Mouse (Mus musculus): ENCODE data around the gene Slc16a8.
"Not testable (repeated sequence)": the region's sequence is repeated elsewhere in the genome, so short reads cannot be mapped to it uniquely, and the experiment has no call there.

Gene Slc16a8

GRCm38 (mm10) chr15:79262786-79263309 is 8.3 kb upstream of the Slc16a8 start:
- no peak for DNase-seq (ENCODE audit: low read depth, low spot score)

DNA sequence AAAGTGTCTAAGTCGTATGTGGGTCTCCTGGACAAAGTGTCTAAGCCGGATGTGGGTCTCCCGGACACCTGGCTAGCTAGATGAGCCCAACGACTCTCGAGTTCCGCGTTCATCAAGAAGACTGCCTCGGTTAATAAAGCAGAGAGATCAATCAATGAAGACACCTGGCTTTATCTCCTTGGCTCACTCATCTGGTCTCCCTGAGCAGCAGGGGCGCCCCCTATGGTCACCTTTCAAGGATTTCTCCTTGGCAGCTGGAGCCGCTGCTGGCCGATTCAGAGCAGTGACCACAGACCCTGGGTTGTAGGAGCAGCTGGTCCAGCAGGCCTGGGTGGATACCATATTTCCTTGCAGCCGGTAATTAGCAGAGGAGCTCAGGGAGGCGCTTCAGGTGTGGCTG is 7.8 kb upstream of the Slc16a8 start:
- peak; percentile 46 for DNase-seq (ENCODE audit: low read depth, low spot score)

DNA sequence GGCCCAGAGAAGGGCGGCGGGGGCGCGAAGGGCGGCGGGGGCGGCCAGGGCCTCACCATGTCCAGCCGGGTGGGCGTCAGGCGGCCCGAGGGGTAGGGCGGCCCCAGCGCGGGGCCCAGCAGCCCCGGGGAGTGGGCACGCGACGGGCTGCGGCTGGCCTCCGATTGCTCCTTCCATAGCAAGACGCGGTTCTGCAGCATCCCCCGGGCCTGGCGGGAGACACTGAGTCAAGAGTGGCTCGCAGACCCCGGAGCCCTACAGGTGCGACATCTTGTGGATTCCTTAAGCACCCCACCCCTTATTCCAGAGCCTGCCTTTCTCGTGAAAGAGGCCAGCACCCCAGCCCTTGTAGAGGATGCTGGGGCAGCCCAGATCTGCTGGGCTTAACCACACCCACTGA is 7.2 kb upstream of the Slc16a8 start:
- no peak for DNase-seq (ENCODE audit: low read depth, low spot score)

DNA sequence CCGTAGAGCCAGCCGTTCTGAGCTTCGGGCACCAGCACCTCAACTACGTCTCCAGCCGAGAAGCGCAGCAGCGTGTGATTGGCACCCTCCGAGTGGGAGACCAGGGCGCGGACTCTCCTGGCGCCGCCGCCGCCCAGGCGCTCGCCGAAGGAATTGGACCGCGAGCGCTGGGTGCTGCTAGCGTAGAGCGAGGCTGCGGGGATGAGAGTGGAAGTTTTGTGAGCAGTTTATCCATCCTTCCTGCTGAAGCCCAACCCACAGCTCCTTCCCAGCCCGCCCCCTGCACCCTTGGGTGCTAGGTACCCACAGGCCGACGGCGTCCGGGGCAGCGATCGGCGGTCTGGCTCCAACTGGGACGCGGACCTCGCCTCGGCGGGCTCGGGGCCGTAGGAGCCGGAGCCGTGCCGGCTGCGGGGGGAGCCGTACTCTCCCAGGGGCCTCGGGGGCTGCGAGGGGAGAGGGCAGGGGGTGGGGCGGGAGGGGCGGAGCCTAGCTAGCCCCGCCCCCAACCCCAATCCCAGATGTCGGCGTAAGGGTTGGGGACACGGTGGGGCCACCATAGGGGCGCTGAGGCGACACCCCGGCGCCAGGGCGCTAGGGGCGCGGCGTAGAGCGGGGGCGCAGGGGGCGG is 6.6 kb upstream of the Slc16a8 start:
- peak; percentile 43 for DNase-seq (ENCODE audit: low read depth, low spot score)

GRCm38 (mm10) chr15:79258521-79258920 is 4.0 kb upstream of the Slc16a8 start:
- DNase-seq (ENCODE audit: low read depth, low spot score), result peak; percentile 76

DNA sequence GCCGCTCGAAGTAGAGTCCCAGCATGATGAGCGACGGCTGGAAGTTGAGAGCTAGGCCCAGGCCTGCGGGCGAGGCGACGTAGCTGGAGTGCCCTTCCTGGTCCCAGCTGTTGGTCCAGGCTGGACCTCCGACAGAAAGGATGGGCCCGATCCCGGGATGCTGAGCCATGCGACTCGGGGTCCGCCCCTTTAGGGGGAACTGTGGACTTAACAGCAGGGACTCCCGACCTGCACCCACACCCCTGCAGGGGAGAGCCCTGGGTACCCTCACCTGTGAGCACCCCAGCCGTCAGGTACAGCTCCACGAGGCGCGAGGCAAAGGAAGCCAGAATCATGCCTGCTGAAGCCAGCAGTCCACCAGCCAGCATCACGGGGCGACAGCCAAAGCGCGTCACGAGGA is 2.0 kb downstream of the Slc16a8 start:
- DNase-seq (ENCODE audit: low read depth, low spot score), result no peak

DNA sequence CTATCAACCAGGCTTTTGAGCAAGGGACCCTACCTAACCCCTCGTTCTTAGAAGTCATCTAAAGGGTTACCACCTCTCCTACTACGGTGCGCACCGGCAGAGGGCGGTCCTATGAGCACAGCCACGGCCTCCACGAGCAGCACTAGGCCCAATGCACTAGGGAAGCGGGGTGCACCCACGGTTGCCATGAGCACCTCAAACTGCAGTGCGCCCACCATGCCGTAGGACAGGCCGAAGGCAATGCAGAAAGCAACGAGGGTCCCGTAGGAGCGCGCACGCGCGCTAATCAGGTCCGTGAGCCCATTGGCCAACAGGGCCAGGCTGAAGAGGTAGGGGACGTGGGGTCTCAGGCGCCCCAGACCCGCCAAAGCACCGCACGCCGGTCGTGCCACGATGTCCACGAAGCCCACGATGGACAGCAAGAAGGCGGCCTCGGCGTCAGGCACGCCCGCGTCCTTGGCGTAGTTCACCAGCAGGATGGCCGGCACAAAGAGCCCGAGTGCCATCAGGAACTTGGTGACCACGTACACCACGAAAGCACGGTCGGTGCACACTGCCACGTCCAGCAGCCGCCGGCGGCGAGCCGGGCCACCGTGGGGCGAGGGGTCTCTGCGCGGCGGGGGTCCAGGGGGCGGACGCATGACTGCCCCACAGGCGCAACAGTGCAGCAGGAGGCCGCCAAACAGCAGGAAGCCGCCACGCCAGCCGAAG is 2.6 kb downstream of the Slc16a8 start:
- peak; percentile 69 for DNase-seq (ENCODE audit: low read depth, low spot score)

- DNase-seq (ENCODE audit: low read depth, low spot score), result peak; percentile 32
Observed at GRCm38 (mm10) chr15:79251168-79251567, 3.4 kb downstream of the Slc16a8 start.

DNA sequence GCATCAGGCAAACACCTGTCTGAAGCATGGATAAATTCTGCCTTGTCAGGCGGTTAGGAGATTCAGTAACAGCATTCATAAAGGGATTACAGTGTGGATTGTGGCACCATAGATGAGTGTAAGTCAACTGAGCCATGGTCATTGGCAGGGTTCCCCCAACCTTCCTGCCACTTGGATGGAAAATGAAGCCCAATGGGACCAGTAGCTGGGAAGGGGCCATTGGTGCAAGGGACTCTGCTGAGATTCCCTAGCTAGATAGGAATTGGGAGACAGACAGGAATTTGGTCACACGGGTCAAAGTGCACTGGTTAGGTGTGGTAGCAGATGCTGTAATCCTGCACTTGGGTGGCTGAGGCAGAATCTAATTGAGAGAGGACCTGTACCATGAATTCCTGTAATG is 4.3 kb downstream of the Slc16a8 start:
- no peak for DNase-seq (ENCODE audit: low read depth, low spot score)

- no peak for DNase-seq (ENCODE audit: low read depth, low spot score)
Observed at GRCm38 (mm10) chr15:79245321-79245720, 9.2 kb downstream of the Slc16a8 start.

DNA sequence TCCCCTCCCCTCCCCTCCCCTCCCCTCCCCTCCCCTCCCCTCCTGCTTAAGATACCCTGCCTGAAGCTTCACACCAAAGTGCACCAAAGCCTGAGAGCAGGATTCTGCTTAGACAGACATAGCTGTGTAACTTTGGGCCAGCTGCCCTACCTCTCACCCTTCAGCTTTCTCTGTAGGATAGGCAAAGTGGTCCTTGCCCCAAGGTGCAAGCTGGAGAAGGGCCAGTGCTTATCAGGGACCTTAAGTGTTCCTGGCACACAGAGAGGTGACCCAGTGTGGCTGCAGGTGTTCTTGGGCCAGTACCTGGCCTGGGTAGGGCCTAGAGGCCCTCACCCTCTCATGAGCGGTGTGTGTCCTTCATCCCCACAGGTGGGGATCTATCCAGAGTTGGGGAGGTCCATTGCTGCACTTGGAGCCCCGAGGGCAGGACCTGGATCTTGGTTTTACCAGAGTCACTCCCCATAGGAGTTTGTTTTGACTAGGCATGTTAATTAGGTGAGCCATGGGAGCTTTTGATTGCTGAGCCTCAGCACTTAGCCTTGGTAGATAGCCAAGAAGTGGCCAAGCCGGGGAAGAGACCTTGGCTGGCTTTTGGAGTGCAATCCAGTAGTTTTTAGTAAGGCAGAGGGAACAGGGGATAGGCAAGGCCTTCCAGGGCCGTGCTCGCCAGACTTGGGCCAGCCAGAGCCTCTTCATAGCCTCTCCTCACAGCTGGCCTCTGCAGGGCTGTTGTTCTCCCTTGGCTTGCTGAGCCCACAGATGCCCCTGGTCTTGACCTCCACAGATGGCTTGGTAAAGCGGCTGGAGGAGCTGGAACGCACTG is 10.3 kb downstream of the Slc16a8 start:
- no peak for DNase-seq (ENCODE audit: low read depth, low spot score)

GRCm38 (mm10) chr15:79243234-79244042 is 11.1 kb downstream of the Slc16a8 start:
- peak; percentile 96 for DNase-seq (ENCODE audit: low read depth, low spot score)

DNA sequence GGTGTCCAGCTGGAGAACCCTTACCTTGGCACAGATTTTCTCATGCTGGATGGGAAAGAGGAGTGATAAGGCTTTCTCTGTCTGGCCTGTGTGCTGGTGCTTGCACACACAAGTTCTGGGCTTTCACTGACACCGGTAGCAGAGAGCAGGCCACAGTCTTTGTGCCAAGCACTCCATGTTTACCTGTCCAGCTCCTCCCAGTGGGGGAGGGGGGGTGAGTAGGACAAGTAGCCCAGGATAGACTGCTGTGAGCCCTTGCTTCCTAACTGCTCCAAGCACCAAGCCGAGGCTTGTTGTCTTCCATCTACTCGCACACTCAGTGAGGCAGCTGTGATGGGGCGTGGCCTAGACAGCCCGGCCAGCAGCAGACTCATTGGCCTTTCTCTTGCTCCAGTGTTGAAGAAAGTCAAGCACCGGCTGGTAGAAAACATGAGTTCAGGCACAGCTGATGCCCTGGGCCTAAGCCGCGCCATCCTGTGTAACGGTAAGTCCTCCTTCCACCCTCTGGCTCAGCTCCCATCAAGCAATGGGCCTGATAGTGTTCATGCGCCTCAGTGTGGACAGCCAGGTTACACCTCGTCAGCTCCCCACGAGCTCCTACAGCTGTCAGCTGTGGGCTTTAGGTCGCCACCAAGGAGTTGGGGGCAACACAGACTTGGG is 11.9 kb downstream of the Slc16a8 start:
- DNase-seq (ENCODE audit: low read depth, low spot score), result no peak

GRCm38 (mm10) chr15:79238036-79238435 is 16.5 kb downstream of the Slc16a8 start:
- DNase-seq (ENCODE audit: low read depth, low spot score), result no peak

DNA sequence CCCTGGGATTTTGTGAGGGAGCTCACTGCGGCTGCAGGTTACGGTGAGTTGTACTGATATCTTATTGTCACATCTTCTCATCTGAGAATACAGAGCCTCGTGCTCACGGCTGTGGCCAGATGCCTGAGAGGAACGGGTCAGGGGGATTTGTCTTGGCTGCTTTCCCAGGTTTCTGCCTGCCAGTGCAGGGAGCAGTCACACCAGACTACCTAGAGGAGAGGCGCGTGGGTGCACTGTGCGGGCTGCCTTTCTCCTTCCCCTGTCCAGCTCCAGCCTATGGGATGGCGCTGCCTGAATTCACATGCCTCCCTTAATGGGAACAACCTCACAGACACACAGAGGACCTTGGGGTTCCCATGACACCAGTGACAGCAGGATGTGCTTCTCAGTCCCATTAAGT is 19.3 kb downstream of the Slc16a8 start:
- DNase-seq (ENCODE audit: low read depth, low spot score), result no peak

DNA sequence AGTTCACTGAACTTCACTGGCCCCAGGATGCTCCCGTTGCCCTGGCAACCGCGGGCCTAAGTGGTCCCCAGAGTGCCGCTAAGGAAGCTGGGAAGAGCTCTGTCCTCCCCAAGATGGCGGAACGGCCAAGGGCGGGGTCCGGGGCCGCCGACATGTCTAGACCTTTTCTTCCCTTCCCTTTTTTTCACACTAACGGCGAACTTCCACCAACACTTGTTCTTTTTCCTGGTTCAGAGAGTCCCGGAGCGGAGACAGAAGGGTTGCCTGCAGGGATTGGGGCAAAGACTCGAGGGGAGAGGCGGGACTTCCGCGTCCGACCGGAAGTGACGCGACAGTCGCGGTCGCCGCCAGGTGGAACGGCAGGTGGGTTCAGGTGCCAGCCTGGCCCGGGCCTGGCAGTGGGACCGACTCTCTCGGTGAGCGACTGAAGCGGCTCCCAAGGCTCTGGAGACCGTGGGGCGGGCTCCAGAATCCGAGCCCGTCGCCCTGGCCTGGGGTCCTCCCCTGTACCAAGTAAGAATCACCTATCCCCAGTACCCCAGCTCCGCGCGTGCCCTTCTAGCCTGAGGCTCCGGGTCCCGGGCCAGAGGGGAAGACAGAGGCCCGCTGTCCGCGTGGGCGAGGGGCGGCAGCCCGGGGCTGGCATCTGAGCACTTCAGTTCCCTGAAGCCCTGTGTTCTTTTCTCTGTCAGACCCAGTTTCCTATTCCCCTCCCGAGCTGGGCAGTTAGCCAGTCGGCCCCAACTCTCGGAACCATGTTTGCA is 25.3 kb downstream of the Slc16a8 start, which contains the start of the genes Pick1 and Gm49486:
TSS of gene Pick1 (plus strand) at position 116 of the 764 bp plus-strand sequence.
TSS of gene Gm49486 (plus strand) at position 334 of the 764 bp plus-strand sequence.
- DNase-seq (ENCODE audit: low read depth, low spot score), result peak; percentile 96

- DNase-seq (ENCODE audit: low read depth, low spot score), result not testable (repeated sequence)
Observed at GRCm38 (mm10) chr15:79225780-79226179, 28.8 kb downstream of the Slc16a8 start.

DNA sequence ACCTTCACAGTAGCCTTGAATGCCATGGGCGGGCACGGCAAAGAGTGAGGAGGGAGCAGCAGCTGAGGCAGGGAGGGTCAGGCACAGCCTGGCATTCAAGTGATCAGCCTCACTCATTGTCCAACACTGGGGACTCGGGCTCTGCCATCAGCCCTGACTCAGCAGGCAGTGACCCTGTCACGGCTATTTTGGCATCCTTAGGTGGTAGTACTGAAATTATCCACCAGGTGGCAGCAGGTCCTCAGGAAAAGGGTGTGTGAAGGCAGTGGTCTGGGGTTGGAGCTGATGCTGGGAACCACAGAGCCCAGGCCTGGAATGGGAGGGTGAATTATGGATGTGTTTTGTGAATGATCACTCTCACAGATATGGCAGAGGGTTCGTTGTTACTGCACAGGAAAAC is 29.9 kb downstream of the Slc16a8 start:
- peak; percentile 84 for DNase-seq (ENCODE audit: low read depth, low spot score)

- no peak for DNase-seq (ENCODE audit: low read depth, low spot score)
Observed at GRCm38 (mm10) chr15:79223641-79224040, 30.9 kb downstream of the Slc16a8 start.

DNA sequence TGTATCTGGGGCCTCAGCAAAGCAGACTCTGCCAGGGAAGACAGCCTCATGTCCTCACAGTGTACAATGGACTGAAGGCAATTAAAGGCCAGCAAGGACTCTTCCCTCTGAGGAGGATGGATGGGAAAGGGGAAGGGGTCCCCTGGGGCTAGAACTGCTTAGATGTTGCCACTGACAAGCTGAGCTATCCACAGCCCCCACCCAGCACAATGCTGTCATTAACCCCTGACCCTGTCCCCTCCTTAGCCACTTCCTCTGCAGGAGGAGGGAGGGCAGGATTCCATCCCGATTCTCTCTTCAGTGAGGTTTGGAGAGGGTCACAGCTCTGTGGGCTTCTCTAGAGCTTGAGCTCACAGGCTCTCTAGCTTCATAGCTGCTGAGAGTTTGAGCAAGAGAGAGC is 35.0 kb downstream of the Slc16a8 start:
- DNase-seq (ENCODE audit: low read depth, low spot score), result no peak

Measured in R1 (cell line).